Mouse (Mus musculus) thymus, adult 2 months (tissue): ENCODE results near the gene Cdh13.

Experiments
- CTCF ChIP-seq: fragments of 200-500 bp; IDR thresholded peaks from 2 replicates; pipeline ENCODE4 v1.5.1; 2012; ENCODE audit warnings: mild to moderate bottlenecking, control low read depth, low read length, moderate library complexity, borderline replicate concordance; ENCODE audit not compliant: control insufficient read depth, poor library complexity, insufficient read depth; ENCODE audit errors: extremely low read depth
- POLR2A ChIP-seq: fragments of 200-500 bp; IDR thresholded peaks from 2 replicates; pipeline ENCODE4 v1.6.1; 2012; ENCODE audit warnings: mild to moderate bottlenecking, low read length, control low read depth, moderate library complexity; ENCODE audit not compliant: control insufficient read depth, poor library complexity, insufficient read depth; ENCODE audit errors: extremely low read depth

GRCm38 (mm10) chr8:118639606-118640005, 356.1 kb downstream of the Cdh13 start:
- TF ChIP-seq POLR2A (no peak), CTCF (no peak)
